In the genomic region with DNA sequence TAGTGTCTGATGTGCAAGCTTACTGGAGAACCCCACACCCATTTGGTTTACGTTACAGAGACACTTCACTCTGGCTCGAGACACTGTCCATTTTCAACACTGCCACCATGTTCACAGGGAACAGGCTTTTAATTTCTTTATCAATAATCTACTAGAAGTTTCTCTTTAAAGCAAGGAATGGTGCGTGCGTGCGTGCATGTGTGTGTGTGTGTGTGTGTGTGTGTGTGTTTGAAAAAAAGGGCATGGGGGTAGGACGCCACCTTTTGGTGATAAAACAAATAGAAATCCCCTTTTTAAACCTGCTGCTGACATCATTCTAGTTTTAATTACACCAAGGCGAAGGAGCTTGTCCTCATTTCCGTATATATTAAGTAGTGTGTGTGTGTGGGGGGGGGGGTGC, we compare ENCODE assay signal across 8 mouse cellular contexts. TPM values are rescaled to one million over a fixed set of nuclear protein-coding genes. Genes with fewer than 3 reads are reported as not detected.
DNase-seq lines count a peak whose midpoint lies in the region; ATAC-seq and TF ChIP-seq lines count a peak whose summit lies in the region.

No protein-coding gene starts in this region.

- WGBS in hindbrain, embryonic 10.5 days: 69% methylated on average over 8 of the region's 8 CpGs
- 46% methylated on average over 8 of the region's 8 CpGs for WGBS in hindbrain, embryonic 16.5 days
- WGBS in midbrain, postnatal 0 days: 47% methylated on average over 8 of the region's 8 CpGs
- 50% methylated on average over 8 of the region's 8 CpGs for WGBS in midbrain, embryonic 15.5 days

- no peak overlapping the region for H3K4me2 ChIP-seq in hindbrain, embryonic 16.5 days (ENCODE audit: low read length)
- H3K4me2 ChIP-seq in midbrain, postnatal 0 days (ENCODE audit: low read depth, low read length, poor library complexity, severe bottlenecking): no peak overlapping the region
- no peak overlapping the region for H3K4me2 ChIP-seq in midbrain, embryonic 15.5 days

- no peak overlapping the region for H3K9ac ChIP-seq in hindbrain, embryonic 16.5 days (ENCODE audit: low read depth, low read length)
- no peak overlapping the region for H3K9ac ChIP-seq in midbrain, postnatal 0 days (replicated peaks; ENCODE audit: low read length, poor library complexity, severe bottlenecking)
- no peak overlapping the region for H3K9ac ChIP-seq in midbrain, embryonic 15.5 days

- H3K27me3 ChIP-seq in hindbrain, embryonic 10.5 days (ENCODE audit: insufficient read depth, poor library complexity, severe bottlenecking): no peaks in the 10 kb centered on the region
- H3K27me3 ChIP-seq in hindbrain, embryonic 16.5 days (replicated peaks; ENCODE audit: control insufficient read depth, insufficient read depth, low read length): no peaks in the 10 kb centered on the region
- H3K27me3 ChIP-seq in midbrain, postnatal 0 days (ENCODE audit: insufficient read depth, low read length): no peaks in the 10 kb centered on the region
- H3K27me3 ChIP-seq in midbrain, embryonic 15.5 days (replicated peaks): no peaks in the 10 kb centered on the region

- H3K4me3 ChIP-seq in hindbrain, embryonic 10.5 days: no peak overlapping the region
- H3K4me3 ChIP-seq in hindbrain, embryonic 16.5 days (ENCODE audit: low read length): no peak overlapping the region
- H3K4me3 ChIP-seq in midbrain, postnatal 0 days (ENCODE audit: low read depth, low read length): no peak overlapping the region
- H3K4me3 ChIP-seq in midbrain, embryonic 15.5 days: no peak overlapping the region

- DNase-seq in hindbrain, embryonic 10.5 days (ENCODE audit: low spot score): peak; percentile 21
- peak; percentile 51 for DNase-seq in midbrain, postnatal 0 days (ENCODE audit: low spot score)
- DNase-seq in R1 (ENCODE audit: low read depth, low spot score): peak; percentile 17
- peak; percentile 58 for DNase-seq in kidney, postnatal 10 days
- no peak for DNase-seq in c-Kit-positive CD71-positive TER-119-positive erythroid progenitor cells, embryonic 14.5 days (ENCODE audit: low spot score)
- no peak for DNase-seq in layer of hippocampus, adult 18-20 months (ENCODE audit: low spot score in 2 of 2)

- TF ChIP-seq CTCF in midbrain, postnatal 0 days (IDR thresholded peaks at IDR 0.05): peak; percentile 66

- no peak overlapping the region for H3K27ac ChIP-seq in hindbrain, embryonic 10.5 days
- no peak overlapping the region for H3K27ac ChIP-seq in hindbrain, embryonic 16.5 days (ENCODE audit: low read depth, low read length)
- H3K27ac ChIP-seq in midbrain, postnatal 0 days (ENCODE audit: low read depth, low read length): no peak overlapping the region
- H3K27ac ChIP-seq in midbrain, embryonic 15.5 days: no peak overlapping the region

- peaks cover 14% of the 10 kb centered on the region for H3K4me1 ChIP-seq in hindbrain, embryonic 10.5 days (replicated peaks)
- peaks cover 8% of the 10 kb centered on the region; the same call in 1 of the 2 replicates for H3K4me1 ChIP-seq in hindbrain, embryonic 16.5 days (ENCODE audit: control insufficient read depth, insufficient read depth, low read depth, low read length)
- no peaks in the 10 kb centered on the region for H3K4me1 ChIP-seq in midbrain, postnatal 0 days (ENCODE audit: insufficient read depth, low read length)
- peaks cover 9% of the 10 kb centered on the region; the same call in 1 of the 2 replicates for H3K4me1 ChIP-seq in midbrain, embryonic 15.5 days

- peaks cover 12% of the 10 kb centered on the region for H3K36me3 ChIP-seq in hindbrain, embryonic 10.5 days
- H3K36me3 ChIP-seq in hindbrain, embryonic 16.5 days (ENCODE audit: control insufficient read depth, insufficient read depth, low read length): no peaks in the 10 kb centered on the region
- no peaks in the 10 kb centered on the region for H3K36me3 ChIP-seq in midbrain, postnatal 0 days (ENCODE audit: insufficient read depth, low read length)
- no peaks in the 10 kb centered on the region; the same call in 1 of the 2 replicates for H3K36me3 ChIP-seq in midbrain, embryonic 15.5 days (replicated peaks)

- no peak for ATAC-seq in hindbrain, embryonic 16.5 days
- no peak for ATAC-seq in midbrain, postnatal 0 days (ENCODE audit: low FRiP score)
- ATAC-seq in midbrain, embryonic 15.5 days (replicated peaks): no peak

- H3K9me3 ChIP-seq in hindbrain, embryonic 10.5 days: peaks cover 10% of the 10 kb centered on the region
- H3K9me3 ChIP-seq in hindbrain, embryonic 16.5 days (ENCODE audit: control insufficient read depth, low read length): no peaks in the 10 kb centered on the region
- H3K9me3 ChIP-seq in midbrain, postnatal 0 days (ENCODE audit: low read length): no peaks in the 10 kb centered on the region
- no peaks in the 10 kb centered on the region for H3K9me3 ChIP-seq in midbrain, embryonic 15.5 days

RNA-seq across cellular contexts. Expression of gene Foxp1, which starts 2.8 kb away (rescaled TPM):
- polyA plus RNA-seq in hindbrain, embryonic 10.5 days (2016; fragmentation: Nextera tagmentation; extraction: Ambion mirVana): 64.3 and 67.1 TPM in 2 replicates
- 47.8 and 63.7 TPM in 2 replicates for polyA plus RNA-seq in hindbrain, embryonic 16.5 days (2015; fragmentation: Nextera tagmentation; extraction: Ambion mirVana)
- 66.2 and 71.1 TPM in 2 replicates for total RNA-seq in midbrain, postnatal 0 days (2014; rRNA removed)
- 67.8 and 74.3 TPM in 2 replicates for polyA plus RNA-seq in midbrain, postnatal 0 days (2015; fragmentation: Nextera tagmentation; extraction: Ambion mirVana)
- 84.1 and 85.2 TPM in 2 replicates for polyA plus RNA-seq in midbrain, embryonic 15.5 days (2015; fragmentation: Nextera tagmentation; extraction: Ambion mirVana)
- 100 to 1,000 TPM in 1 of 2 experiments, 10 to 100 TPM in 1; 94.3 to 100 TPM for total RNA-seq in layer of hippocampus, adult 18-20 months (2021)

Comparison
In these comparisons a context has a peak if more than half of its experiments do, and no peak if none do; other contexts are left out.
1. DNase-seq: peak in hindbrain, embryonic 10.5 days (single experiment), midbrain, postnatal 0 days (single experiment), R1 (single experiment) and kidney, postnatal 10 days (single experiment); none in c-Kit-positive CD71-positive TER-119-positive erythroid progenitor cells, embryonic 14.5 days (single experiment) and layer of hippocampus, adult 18-20 months (0 of 2).